Mouse (Mus musculus): ENCODE measurements around the gene Ptprz1. TPM values are rescaled to one million over a fixed set of nuclear protein-coding genes. Genes with fewer than 3 reads are reported as not detected.
"Not testable (repeated sequence)": the region's sequence is repeated elsewhere in the genome, so short reads cannot be mapped to it uniquely, and the experiment has no call there.

The Ptprz1 gene
- polyA plus RNA-seq, 1 experiment, result 0.85 TPM

GRCm38 (mm10) chr6:23090346-23091055, 215.2 kb downstream of the Ptprz1 start:
- not testable (repeated sequence) for H3K4me1 ChIP-seq (ENCODE audit: control insufficient read depth, insufficient read depth, low read length); H3K4me3 ChIP-seq (ENCODE audit: low read depth, low read length); H3K36me3 ChIP-seq (ENCODE audit: control insufficient read depth, insufficient read depth, low read length, poor library complexity, severe bottlenecking); H3K9ac ChIP-seq (ENCODE audit: low read depth, poor library complexity, severe bottlenecking); H3K27me3 ChIP-seq (ENCODE audit: control insufficient read depth, insufficient read depth, low read length, poor library complexity, severe bottlenecking)
- TF ChIP-seq EP300 (IDR thresholded peaks at IDR 0.05; ENCODE audit: insufficient read depth, low read depth, low read length), result 0 out of 2 replicates have a peak, but pooled peaks have one; percentile 12
- H3K9me3 ChIP-seq (replicated peaks; ENCODE audit: control insufficient read depth, insufficient read depth, low read length, poor library complexity, severe bottlenecking), result peaks cover 28% of the 10 kb centered on the region
- H3K27ac ChIP-seq (ENCODE audit: insufficient read depth, low read length), result peak overlapping the region; percentile 94
